Mouse (Mus musculus): Measurements from ENCODE around the gene Klhl8. TPM values are rescaled to one million over a fixed set of nuclear protein-coding genes. Genes with fewer than 3 reads are reported as not detected.
A peak's percentile ranks its signal among the peaks of the same experiment; 100 is the strongest.

Gene Klhl8
- polyA plus RNA-seq, 1 experiment from 2014 or later, result 4.3 TPM

DNA sequence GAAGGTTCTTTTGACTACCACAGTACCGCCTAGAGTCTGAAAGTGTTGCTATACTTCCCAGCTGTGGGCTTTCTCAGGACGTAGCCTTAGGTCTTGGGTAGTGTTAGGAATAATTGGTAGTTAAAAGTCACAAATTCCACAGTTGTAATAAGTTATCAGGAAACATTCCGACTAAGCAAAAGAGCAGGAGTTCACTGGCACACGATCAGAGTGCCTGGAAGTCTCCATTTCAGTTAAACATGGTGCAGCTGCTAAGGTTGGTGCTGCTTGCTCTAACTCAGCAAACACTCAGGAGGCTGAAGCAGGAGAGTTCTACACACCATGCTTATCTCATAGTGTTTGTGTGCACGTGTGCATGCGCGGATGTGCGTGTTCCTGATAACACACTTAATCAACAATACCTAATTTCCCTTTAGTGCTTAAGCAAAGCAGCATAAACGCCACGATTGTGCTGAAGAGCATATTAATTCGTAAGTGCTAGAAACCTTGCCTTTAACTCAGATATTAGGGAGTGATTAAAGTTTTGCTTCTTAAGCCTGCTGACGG, 97.0 kb downstream of the Klhl8 start:
- Histone ChIP-seq H3K4me1 (replicated peaks; ENCODE audit: control insufficient read depth, insufficient read depth, low read length) (peaks cover 11% of the 10 kb centered on the region), H3K4me3 (ENCODE audit: low read depth, low read length) (no peak overlapping the region), H3K27me3 (replicated peaks; ENCODE audit: control insufficient read depth, insufficient read depth, low read length) (no peaks in the 10 kb centered on the region), H3K9ac (ENCODE audit: low read depth, low read length) (no peak overlapping the region), H3K9me3 (ENCODE audit: control insufficient read depth) (no peaks in the 10 kb centered on the region), H3K27ac (ENCODE audit: low read depth, low read length) (peak overlapping the region; percentile 68), H3K36me3 (ENCODE audit: control insufficient read depth, insufficient read depth) (no peaks in the 10 kb centered on the region; the same call in 1 of the 2 replicates), H3K4me2 (replicated peaks; ENCODE audit: low read depth) (peak overlapping the region; percentile 0; the same call in 1 of the 2 replicates)
- no peak for ATAC-seq
- 64% methylated on average over 12 of the region's 12 CpGs for WGBS
- no peak for TF ChIP-seq CTCF (IDR thresholded peaks at IDR 0.05; ENCODE audit: low read depth)

- 74% methylated on average over 5 of the region's 5 CpGs for WGBS
- H3K27ac ChIP-seq (ENCODE audit: low read depth, low read length), result no peak overlapping the region
- no peaks in the 10 kb centered on the region for H3K36me3 ChIP-seq (ENCODE audit: control insufficient read depth, insufficient read depth)
- no peak overlapping the region for H3K4me2 ChIP-seq (replicated peaks; ENCODE audit: low read depth)
- H3K9me3 ChIP-seq (ENCODE audit: control insufficient read depth), result no peaks in the 10 kb centered on the region
- no peak overlapping the region for H3K4me3 ChIP-seq (ENCODE audit: low read depth, low read length)
- peaks cover 15% of the 10 kb centered on the region for H3K4me1 ChIP-seq (replicated peaks; ENCODE audit: control insufficient read depth, insufficient read depth, low read length)
- no peak overlapping the region for H3K9ac ChIP-seq (ENCODE audit: low read depth, low read length)
- TF ChIP-seq CTCF (IDR thresholded peaks at IDR 0.05; ENCODE audit: low read depth), result no peak
- ATAC-seq, result peak; percentile 36
- H3K27me3 ChIP-seq (replicated peaks; ENCODE audit: control insufficient read depth, insufficient read depth, low read length), result no peaks in the 10 kb centered on the region
These were observed 97.8 kb downstream of the Klhl8 start for GRCm38 (mm10) chr5:103813291-103813690.

Other genes starting within 250 kb of the Klhl8 start
- 5.8 and 6.8 TPM in 2 replicates for gene Aff1, start 218.9 kb downstream of the Klhl8 start, polyA plus RNA-seq (2015; fragmentation: Nextera tagmentation; extraction: Ambion mirVana)
- 76.5 and 78.0 TPM in 2 replicates for gene Hsd17b13, start 66.2 kb upstream of the Klhl8 start, polyA plus RNA-seq (2015; fragmentation: Nextera tagmentation; extraction: Ambion mirVana)
- 48.7 and 55.3 TPM in 2 replicates for gene Hsd17b11, start 110.7 kb upstream of the Klhl8 start, polyA plus RNA-seq (2015; fragmentation: Nextera tagmentation; extraction: Ambion mirVana)
- 81.1 and 82.0 TPM in 2 replicates for gene Nudt9, start 135.0 kb upstream of the Klhl8 start, polyA plus RNA-seq (2015; fragmentation: Nextera tagmentation; extraction: Ambion mirVana)
- gene Gm17660, start 166.3 kb upstream of the Klhl8 start, polyA plus RNA-seq (2015; fragmentation: Nextera tagmentation; extraction: Ambion mirVana), result 1.1 and 1.5 TPM in 2 replicates
- gene Sparcl1, start 202.5 kb upstream of the Klhl8 start, polyA plus RNA-seq (2015; fragmentation: Nextera tagmentation; extraction: Ambion mirVana), result 158 and 165 TPM in 2 replicates

Measured in intestine, postnatal 0 days (tissue).